Mouse (Mus musculus) C2C12 (cell line): ENCODE measurements around the gene Stmn1. TPM values are rescaled to one million over a fixed set of nuclear protein-coding genes. Genes with fewer than 3 reads are reported as not detected.

Source experiments
- H3K27me3 ChIP-seq: one replicate; pipeline ENCODE4 v1.6.1; 2011; ENCODE audit not compliant: control insufficient read depth, insufficient read depth, insufficient read length
- H3K36me3 ChIP-seq: one replicate; pipeline ENCODE4 v1.6.1; 2011; ENCODE audit not compliant: control insufficient read depth, insufficient read depth
- H3K4me3 ChIP-seq: one replicate; pipeline ENCODE4 v1.5.1; 2011; ENCODE audit warnings: mild to moderate bottlenecking, control low read depth; ENCODE audit not compliant: poor library complexity, insufficient read depth, severe bottlenecking
- H3K79me2 ChIP-seq: one replicate; pipeline ENCODE4 v1.6.1; 2011; ENCODE audit not compliant: control insufficient read depth, insufficient read depth
- H3K79me3 ChIP-seq: one replicate; pipeline ENCODE4 v1.6.1; 2011; ENCODE audit warnings: low read depth, control low read depth
- H3ac ChIP-seq: one replicate; pipeline ENCODE3; 2011; ENCODE audit warnings: low read depth; ENCODE audit not compliant: control insufficient read depth, insufficient read length
- CEBPB ChIP-seq: IDR thresholded peaks from one replicate; pipeline ENCODE4 v1.6.1; 2011; ENCODE audit warnings: low read depth, mild to moderate bottlenecking, control low read depth, moderate library complexity
- CTCF ChIP-seq: IDR thresholded peaks from one replicate; pipeline ENCODE4 v1.5.1; 2011; ENCODE audit not compliant: control insufficient read depth, insufficient read depth, insufficient read length
- FOSL1 ChIP-seq: IDR thresholded peaks from one replicate; pipeline ENCODE4 v1.8.0; 2011; ENCODE audit warnings: mild to moderate bottlenecking, low read length; ENCODE audit not compliant: poor library complexity, insufficient read depth, severe bottlenecking
- MAX ChIP-seq: IDR thresholded peaks from one replicate; pipeline ENCODE4 v1.6.1; 2011; ENCODE audit warnings: mild to moderate bottlenecking, control low read depth
- MYOD1 ChIP-seq: IDR thresholded peaks from one replicate; pipeline ENCODE4 v1.6.1; 2011; ENCODE audit warnings: low read depth; ENCODE audit not compliant: control insufficient read depth, insufficient read length
- MYOG ChIP-seq: IDR thresholded peaks from one replicate; pipeline ENCODE4 v1.6.1; 2011; ENCODE audit not compliant: control insufficient read depth, insufficient read length; ENCODE audit errors: extremely low read depth
- USF1 ChIP-seq: IDR thresholded peaks from one replicate; pipeline ENCODE4 v1.6.1; 2011; ENCODE audit warnings: low read depth, mild to moderate bottlenecking, control low read depth, moderate library complexity
- polyA plus RNA-seq: library from polyadenylated mRNA; unstranded; fragments of >200 nt; fragmentation: generic; extraction: Trizol; gene quantifications from one replicate; pipeline ENCODE4 v1.2.1, GENCODE M21; 2012; ENCODE audit warnings: missing spikeins

The Stmn1 gene
- polyA plus RNA-seq, 1 experiment = 349 TPM

GRCm38 (mm10) chr4:134510396-134510795 is 42.3 kb downstream of the Stmn1 start:
- H3K4me3 ChIP-seq = no peak overlapping the region
- H3K79me2 ChIP-seq = peaks cover 39% of the 10 kb centered on the region
- TF ChIP-seq MAX (no peak), USF1 (no peak), CTCF (no peak), FOSL1 (no peak), CEBPB (no peak), MYOG (no peak), MYOD1 (no peak)
- no peaks in the 10 kb centered on the region for H3K27me3 ChIP-seq
- H3ac ChIP-seq = no peak overlapping the region
- peaks cover 22% of the 10 kb centered on the region for H3K79me3 ChIP-seq
- peaks cover 6% of the 10 kb centered on the region for H3K36me3 ChIP-seq

DNA sequence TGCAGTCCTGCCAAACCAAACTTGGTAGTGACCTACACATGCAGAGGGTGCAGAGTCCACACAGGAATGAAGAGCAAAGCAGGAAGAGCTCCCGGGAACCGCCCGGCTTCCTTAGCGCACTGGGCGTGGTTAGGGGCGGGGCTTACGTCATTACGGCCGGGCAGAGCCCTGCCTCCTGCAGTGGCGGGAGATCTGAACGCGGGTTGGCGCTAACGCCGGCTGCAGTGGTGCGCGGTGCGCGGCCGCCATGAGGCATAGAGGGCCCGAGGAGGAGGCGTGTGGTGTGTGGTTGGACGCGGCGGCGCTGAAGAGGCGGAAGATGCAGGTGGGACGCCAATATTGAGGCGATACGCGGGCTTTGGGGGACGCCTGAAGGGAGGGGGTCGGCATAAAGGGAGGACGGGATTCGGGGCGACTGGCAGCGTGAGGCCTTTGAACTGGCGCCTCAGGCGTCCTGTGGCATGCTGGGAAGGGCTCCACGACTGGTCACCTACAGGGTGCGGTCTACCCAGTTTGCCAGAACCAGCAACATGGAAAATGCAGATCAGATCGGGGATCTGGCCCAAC is 42.8 kb downstream of the Stmn1 start, which contains the start of gene Aunip:
Gene Aunip (plus strand): TSS at position 155 of the 567 bp plus-strand sequence.
- Histone ChIP-seq H3ac (peak within 1 kb of the TSS; percentile 86), H3K36me3 (peaks cover 6% of the 10 kb centered on the region), H3K27me3 (no peaks in the 10 kb centered on the region), H3K4me3 (peak within 1 kb of the TSS; percentile 43), H3K79me2 (peaks cover 44% of the 10 kb centered on the region), H3K79me3 (peaks cover 26% of the 10 kb centered on the region)
- TF ChIP-seq MYOD1 = no peak
- peak; percentile 2 for TF ChIP-seq MAX

- Histone ChIP-seq H3K36me3 (peaks cover 6% of the 10 kb centered on the region), H3K79me3 (peaks cover 26% of the 10 kb centered on the region), H3ac (peak overlapping the region; percentile 37), H3K79me2 (peaks cover 52% of the 10 kb centered on the region), H3K27me3 (no peaks in the 10 kb centered on the region), H3K4me3 (peak overlapping the region; percentile 43)
- TF ChIP-seq MYOD1 (peak; percentile 31), MAX (no peak), CTCF (no peak), MYOG (no peak), CEBPB (no peak)
Measured at GRCm38 (mm10) chr4:134511730-134512129, 43.6 kb downstream of the Stmn1 start.

GRCm38 (mm10) chr4:134512798-134513197 is 44.7 kb downstream of the Stmn1 start:
- no peak overlapping the region for H3K4me3 ChIP-seq
- H3ac ChIP-seq = no peak overlapping the region
- H3K79me3 ChIP-seq = peaks cover 35% of the 10 kb centered on the region
- TF ChIP-seq CEBPB = no peak
- no peak for TF ChIP-seq FOSL1
- no peak for TF ChIP-seq MAX
- TF ChIP-seq CTCF = no peak
- TF ChIP-seq MYOD1 = no peak
- TF ChIP-seq MYOG = no peak
- no peak for TF ChIP-seq USF1
- H3K27me3 ChIP-seq = no peaks in the 10 kb centered on the region
- peaks cover 7% of the 10 kb centered on the region for H3K36me3 ChIP-seq
- peaks cover 63% of the 10 kb centered on the region for H3K79me2 ChIP-seq

DNA sequence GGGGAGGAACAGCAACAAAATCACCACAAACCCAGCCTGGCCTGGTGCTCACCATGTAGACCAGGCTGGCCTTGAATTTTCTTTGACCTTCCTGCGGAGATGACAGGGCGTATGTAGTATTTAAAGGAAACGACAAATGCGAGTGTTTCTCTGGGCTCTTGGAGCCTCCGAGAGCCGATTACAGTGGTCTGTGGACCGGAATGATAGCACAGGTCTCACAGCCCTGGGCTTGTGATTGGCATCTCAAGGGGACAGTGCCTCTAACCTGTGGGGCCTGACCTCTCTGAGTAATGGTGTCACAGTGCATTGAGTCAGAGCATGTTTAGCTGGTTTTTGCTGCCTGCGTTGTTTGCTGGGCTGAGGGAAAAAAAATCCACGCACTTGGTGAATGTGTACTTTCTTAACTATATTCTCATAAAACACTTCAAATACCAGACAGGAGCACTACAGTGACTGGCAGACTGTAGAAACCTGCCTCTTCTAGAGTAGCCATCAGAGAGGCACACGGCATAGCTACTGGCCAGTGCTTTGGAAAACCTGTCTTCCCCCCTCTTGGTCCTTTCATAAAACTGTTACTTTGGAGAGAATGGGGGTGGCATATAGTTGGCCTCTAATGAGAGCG is 46.3 kb downstream of the Stmn1 start:
- no peak overlapping the region for H3K4me3 ChIP-seq
- TF ChIP-seq USF1 (no peak), MYOD1 (no peak), MAX (no peak), FOSL1 (no peak), MYOG (no peak), CTCF (no peak), CEBPB (no peak)
- H3K79me3 ChIP-seq = peaks cover 45% of the 10 kb centered on the region
- no peaks in the 10 kb centered on the region for H3K27me3 ChIP-seq
- H3K36me3 ChIP-seq = peaks cover 13% of the 10 kb centered on the region
- H3K79me2 ChIP-seq = peaks cover 78% of the 10 kb centered on the region
- no peak overlapping the region for H3ac ChIP-seq

DNA sequence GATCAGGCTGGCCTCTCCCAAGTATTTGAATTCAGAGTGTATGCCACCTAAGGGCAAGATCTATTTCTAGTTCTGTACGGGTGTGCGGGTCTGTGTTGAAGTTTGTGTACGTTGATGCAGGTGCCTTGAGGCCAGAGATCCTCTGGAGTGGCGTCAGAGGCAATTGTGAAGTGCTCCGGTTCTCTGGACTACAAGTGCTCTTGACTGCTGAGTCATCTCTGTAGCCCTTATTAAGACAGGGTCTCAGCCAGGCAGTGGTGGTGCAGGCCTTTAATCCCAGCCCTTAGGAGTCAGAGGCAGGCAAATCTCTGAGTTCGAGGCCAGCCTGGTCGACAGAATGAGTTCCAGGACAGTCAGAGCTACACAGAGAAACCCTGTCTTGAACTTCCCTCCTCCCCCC is 47.5 kb downstream of the Stmn1 start:
- Histone ChIP-seq H3K4me3 (no peak overlapping the region), H3K79me2 (peaks cover 90% of the 10 kb centered on the region), H3K27me3 (no peaks in the 10 kb centered on the region), H3K79me3 (peaks cover 48% of the 10 kb centered on the region), H3K36me3 (peaks cover 19% of the 10 kb centered on the region), H3ac (no peak overlapping the region)
- TF ChIP-seq MAX (no peak), USF1 (no peak), MYOD1 (no peak), FOSL1 (no peak), MYOG (no peak), CEBPB (no peak), CTCF (no peak)
